Mouse (Mus musculus): ENCODE results near the gene Lst1. TPM values are rescaled to one million over a fixed set of nuclear protein-coding genes. Genes with fewer than 3 reads are reported as not detected.

Lst1 gene
- polyA plus RNA-seq, 1 experiment from 2014 or later = 15.0 TPM

DNA sequence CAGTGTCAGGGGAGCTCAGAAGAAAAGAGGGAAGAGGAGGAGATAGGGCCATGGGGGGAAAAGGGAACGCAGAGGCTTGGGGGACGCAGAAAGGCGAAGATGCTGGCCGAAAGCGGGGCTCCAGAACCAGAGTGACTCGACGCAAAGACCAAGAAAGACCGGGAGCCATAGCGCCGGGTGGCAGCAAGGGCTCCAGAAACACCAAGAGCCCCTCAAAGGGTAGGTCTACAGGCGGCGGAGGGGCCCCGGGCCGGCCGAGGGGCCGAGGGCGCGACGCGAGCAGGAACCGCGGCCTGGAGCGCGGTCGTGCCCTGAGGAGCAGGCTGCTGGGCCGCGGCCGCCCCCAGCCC lies 24.0 kb downstream of the Lst1 start:
- DNase-seq (ENCODE audit: low spot score) = peak; percentile 39
- H3K4me3 ChIP-seq (replicated peaks; ENCODE audit: low read depth, low read length) = peak overlapping the region; percentile 100
- no peaks in the 10 kb centered on the region for H3K9me3 ChIP-seq (replicated peaks; ENCODE audit: low read length)
- H3K4me1 ChIP-seq (replicated peaks; ENCODE audit: insufficient read depth, low read length) = peaks cover 23% of the 10 kb centered on the region; the same call in 1 of the 2 replicates
- ATAC-seq (replicated peaks; ENCODE audit: low FRiP score, low read depth) = no peak
- WGBS = under 1% methylated on average over 15 of the region's 28 CpGs
- no peak for TF ChIP-seq CTCF (IDR thresholded peaks at IDR 0.05; ENCODE audit: low read depth)
- peak overlapping the region; percentile 99 for H3K9ac ChIP-seq (ENCODE audit: low read depth, low read length)
- H3K27ac ChIP-seq = peak overlapping the region; percentile 98
- peaks cover 29% of the 10 kb centered on the region for H3K36me3 ChIP-seq (ENCODE audit: insufficient read depth, low read length)
- peak overlapping the region; percentile 82 for H3K4me2 ChIP-seq (ENCODE audit: low read length)
- H3K27me3 ChIP-seq (ENCODE audit: insufficient read depth, low read length) = no peaks in the 10 kb centered on the region

- Histone ChIP-seq H3K27ac (peak overlapping the region; percentile 98), H3K4me1 (replicated peaks; ENCODE audit: insufficient read depth, low read length) (peaks cover 23% of the 10 kb centered on the region; the same call in 1 of the 2 replicates), H3K9me3 (replicated peaks; ENCODE audit: low read length) (no peaks in the 10 kb centered on the region), H3K36me3 (ENCODE audit: insufficient read depth, low read length) (peaks cover 36% of the 10 kb centered on the region), H3K4me2 (ENCODE audit: low read length) (peak overlapping the region; percentile 82), H3K9ac (ENCODE audit: low read depth, low read length) (peak overlapping the region; percentile 99), H3K4me3 (replicated peaks; ENCODE audit: low read depth, low read length) (peak overlapping the region; percentile 100), H3K27me3 (ENCODE audit: insufficient read depth, low read length) (no peaks in the 10 kb centered on the region)
- no peak for TF ChIP-seq CTCF (IDR thresholded peaks at IDR 0.05; ENCODE audit: low read depth)
- DNase-seq (ENCODE audit: low spot score) (peak; percentile 35), ATAC-seq (replicated peaks; ENCODE audit: low FRiP score, low read depth) (no peak)
- 2% methylated on average over 8 of the region's 8 CpGs for WGBS
These were observed 24.7 kb downstream of the Lst1 start for GRCm38 (mm10) chr17:35163326-35164081.

DNA sequence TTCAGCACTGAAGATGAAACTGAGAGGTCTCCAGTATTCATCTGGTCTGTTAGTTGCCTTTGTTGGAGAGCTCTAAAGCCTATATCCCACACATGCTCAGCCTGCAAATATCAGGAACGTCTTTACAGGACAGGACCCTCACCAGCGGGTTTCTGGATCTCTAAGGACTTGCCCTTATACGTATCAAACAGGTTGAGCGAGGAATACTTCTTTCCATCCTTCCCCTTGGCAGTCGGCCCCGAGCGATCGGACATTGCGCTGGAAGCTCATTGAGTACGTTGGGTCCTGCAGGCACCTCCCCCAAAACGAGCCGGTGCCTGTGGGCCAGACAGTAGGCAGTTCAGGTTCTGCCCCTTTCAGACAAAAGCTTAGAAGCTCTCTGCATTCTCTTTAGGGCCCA lies 25.5 kb downstream of the Lst1 start:
- no peak for DNase-seq (ENCODE audit: low spot score)
- no peak for ATAC-seq (replicated peaks; ENCODE audit: low FRiP score, low read depth)
- peaks cover 44% of the 10 kb centered on the region for H3K36me3 ChIP-seq (ENCODE audit: insufficient read depth, low read length)

DNA sequence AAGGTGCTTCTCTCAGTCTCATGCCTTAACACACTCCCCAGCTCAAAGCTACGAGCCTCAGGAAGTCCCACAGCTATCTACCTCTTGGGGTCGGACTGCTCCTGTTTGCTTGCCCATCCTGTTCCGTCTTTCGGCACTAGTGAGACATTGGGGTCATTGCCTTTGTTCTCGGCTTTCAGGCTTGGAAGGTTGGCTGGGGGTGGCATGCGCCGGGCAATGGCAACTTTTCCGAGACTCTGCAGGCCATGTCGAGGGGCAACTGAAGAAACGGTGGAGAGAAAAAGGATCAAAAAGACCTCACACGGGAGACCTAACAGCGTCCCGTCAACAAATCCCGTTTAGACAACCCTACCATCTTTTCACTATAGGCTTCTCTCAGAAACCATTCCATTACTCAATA lies 26.1 kb downstream of the Lst1 start:
- H3K36me3 ChIP-seq (ENCODE audit: insufficient read depth, low read length) = peaks cover 50% of the 10 kb centered on the region

More for the DNA sequence above, 25.5 kb downstream of the Lst1 start:
- Histone ChIP-seq H3K27me3 (ENCODE audit: insufficient read depth, low read length) (no peaks in the 10 kb centered on the region), H3K27ac (no peak overlapping the region), H3K4me1 (replicated peaks; ENCODE audit: insufficient read depth, low read length) (peaks cover 23% of the 10 kb centered on the region; the same call in 1 of the 2 replicates), H3K9me3 (replicated peaks; ENCODE audit: low read length) (no peaks in the 10 kb centered on the region), H3K4me2 (ENCODE audit: low read length) (peak overlapping the region; percentile 82), H3K4me3 (replicated peaks; ENCODE audit: low read depth, low read length) (peak overlapping the region; percentile 100), H3K9ac (ENCODE audit: low read depth, low read length) (peak overlapping the region; percentile 99)
- WGBS = 11% methylated on average over 12 of the region's 12 CpGs
- TF ChIP-seq CTCF (IDR thresholded peaks at IDR 0.05; ENCODE audit: low read depth) = no peak

DNA sequence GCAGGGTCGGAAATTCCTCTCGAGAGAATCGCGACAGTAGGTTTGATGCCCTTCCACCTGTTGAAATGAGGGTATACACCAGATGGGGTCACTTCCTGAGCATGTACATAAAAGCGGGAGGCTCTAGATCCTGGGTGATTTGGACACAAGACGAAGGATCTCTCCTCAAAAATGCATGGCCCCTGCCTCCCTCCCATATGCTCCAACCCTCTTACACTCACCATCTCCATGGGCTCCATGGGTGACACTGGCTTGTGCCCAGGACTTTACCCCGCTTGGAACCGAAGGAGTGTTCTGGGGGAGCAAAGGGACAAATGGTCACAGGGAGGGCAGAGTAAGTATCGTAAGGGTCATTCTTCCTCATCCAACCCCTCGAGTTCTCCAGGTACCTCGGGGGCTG lies 26.8 kb downstream of the Lst1 start:
- Histone ChIP-seq H3K27me3 (ENCODE audit: insufficient read depth, low read length) (no peaks in the 10 kb centered on the region), H3K4me2 (ENCODE audit: low read length) (no peak overlapping the region), H3K9me3 (replicated peaks; ENCODE audit: low read length) (no peaks in the 10 kb centered on the region), H3K9ac (ENCODE audit: low read depth, low read length) (0 out of 2 replicates have a peak overlapping the region, but pooled peaks have one; percentile 18), H3K4me1 (replicated peaks; ENCODE audit: insufficient read depth, low read length) (peaks cover 23% of the 10 kb centered on the region; the same call in 1 of the 2 replicates), H3K27ac (no peak overlapping the region), H3K36me3 (ENCODE audit: insufficient read depth, low read length) (peaks cover 57% of the 10 kb centered on the region), H3K4me3 (replicated peaks; ENCODE audit: low read depth, low read length) (no peak overlapping the region)
- no peak for ATAC-seq (replicated peaks; ENCODE audit: low FRiP score, low read depth)
- no peak for DNase-seq (ENCODE audit: low spot score)
- no peak for TF ChIP-seq CTCF (IDR thresholded peaks at IDR 0.05; ENCODE audit: low read depth)
- WGBS = 70% methylated on average over 11 of the region's 11 CpGs

More for the DNA sequence above, 26.1 kb downstream of the Lst1 start:
- Histone ChIP-seq H3K27ac (no peak overlapping the region), H3K27me3 (ENCODE audit: insufficient read depth, low read length) (no peaks in the 10 kb centered on the region), H3K9me3 (replicated peaks; ENCODE audit: low read length) (no peaks in the 10 kb centered on the region), H3K4me1 (replicated peaks; ENCODE audit: insufficient read depth, low read length) (peaks cover 23% of the 10 kb centered on the region; the same call in 1 of the 2 replicates), H3K4me3 (replicated peaks; ENCODE audit: low read depth, low read length) (peak overlapping the region; percentile 100; the same call in 1 of the 2 replicates), H3K4me2 (ENCODE audit: low read length) (peak overlapping the region; percentile 82), H3K9ac (ENCODE audit: low read depth, low read length) (peak overlapping the region; percentile 99; the same call in 1 of the 2 replicates)
- ATAC-seq (replicated peaks; ENCODE audit: low FRiP score, low read depth) (no peak), DNase-seq (ENCODE audit: low spot score) (no peak)
- WGBS = 35% methylated on average over 14 of the region's 14 CpGs
- TF ChIP-seq CTCF (IDR thresholded peaks at IDR 0.05; ENCODE audit: low read depth) = no peak

DNA sequence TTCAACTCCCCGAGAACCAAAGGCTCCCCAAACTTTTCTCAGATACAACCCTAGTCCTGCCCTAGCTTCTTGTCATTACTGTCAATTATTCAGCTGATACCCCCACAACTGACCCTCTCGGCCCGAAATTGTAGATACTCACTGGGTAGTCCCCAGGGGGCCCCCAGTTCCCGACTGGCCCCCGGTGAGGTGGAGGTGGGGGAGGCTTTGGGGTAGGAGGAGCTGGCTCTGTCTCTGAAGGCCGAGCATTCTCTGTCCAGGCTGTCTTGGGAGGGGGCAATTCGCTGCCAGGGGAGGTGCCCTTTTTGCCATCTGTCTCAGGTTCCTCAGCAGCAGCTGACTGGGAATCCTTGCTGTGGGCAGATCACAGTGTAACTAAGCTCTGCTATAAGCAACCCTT lies 28.6 kb downstream of the Lst1 start:
- Histone ChIP-seq H3K4me1 (replicated peaks; ENCODE audit: insufficient read depth, low read length) (peaks cover 17% of the 10 kb centered on the region; the same call in 1 of the 2 replicates), H3K9me3 (replicated peaks; ENCODE audit: low read length) (no peaks in the 10 kb centered on the region), H3K27ac (no peak overlapping the region), H3K27me3 (ENCODE audit: insufficient read depth, low read length) (no peaks in the 10 kb centered on the region), H3K9ac (ENCODE audit: low read depth, low read length) (no peak overlapping the region), H3K4me3 (replicated peaks; ENCODE audit: low read depth, low read length) (no peak overlapping the region), H3K36me3 (ENCODE audit: insufficient read depth, low read length) (peaks cover 74% of the 10 kb centered on the region), H3K4me2 (ENCODE audit: low read length) (no peak overlapping the region)
- no peak for TF ChIP-seq CTCF (IDR thresholded peaks at IDR 0.05; ENCODE audit: low read depth)
- ATAC-seq (replicated peaks; ENCODE audit: low FRiP score, low read depth) = no peak
- WGBS = 67% methylated on average over 7 of the region's 7 CpGs
- no peak for DNase-seq (ENCODE audit: low spot score)
